Mouse (Mus musculus) megakaryocyte, embryonic 14.5 days (primary cell): ENCODE results near the gene Igfbp7.

Source experiments
- FLI1 ChIP-seq: IDR thresholded peaks from 2 replicates; pipeline ENCODE4 v1.6.1; 2012; ENCODE audit warnings: low read length, inconsistent platforms, mixed read lengths
- GATA1 ChIP-seq: IDR thresholded peaks from 3 replicates; pipeline ENCODE4 v1.6.1; 2012; ENCODE audit warnings: mixed read lengths, low read length, inconsistent platforms, borderline replicate concordance

DNA sequence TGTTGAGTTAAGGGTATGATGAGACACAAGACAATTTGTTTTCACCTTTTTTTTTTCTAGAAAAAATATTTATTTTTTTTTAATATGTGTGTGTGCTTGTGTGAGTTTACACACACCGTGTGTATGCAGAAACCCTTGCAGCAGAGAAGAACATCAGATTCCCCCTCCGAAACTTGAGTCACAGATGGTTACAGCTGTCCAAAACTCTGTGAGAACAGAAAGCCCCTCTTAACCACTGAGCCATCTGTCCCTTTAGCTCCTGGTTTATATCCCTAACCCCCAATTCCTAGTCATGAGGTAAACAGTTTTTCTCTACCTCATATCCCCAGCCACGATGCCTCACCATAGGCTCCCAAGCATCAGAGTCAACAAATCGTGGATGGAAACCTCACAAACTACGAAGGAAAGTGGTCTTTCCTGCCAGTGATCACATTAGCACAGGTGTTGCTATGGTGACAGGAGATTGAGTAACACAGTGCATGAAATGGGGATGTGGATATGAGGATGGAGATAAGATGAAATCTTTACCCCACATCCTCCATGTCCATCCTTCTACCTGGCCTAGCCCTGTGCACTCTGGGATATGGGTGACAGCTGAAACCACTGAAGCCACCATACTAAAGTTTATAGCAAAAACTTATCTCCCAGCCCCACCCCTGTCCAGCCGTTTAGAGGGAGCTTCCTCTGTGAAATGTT, 21.8 kb downstream of the Igfbp7 start:
- no peak for TF ChIP-seq GATA1
- TF ChIP-seq FLI1 = no peak
